Mouse (Mus musculus) embryonic facial prominence, embryonic 11.5 days (tissue): Measurements from ENCODE around the gene Gins1. TPM values are rescaled to one million over a fixed set of nuclear protein-coding genes. Genes with fewer than 3 reads are reported as not detected.

Experiments used
- ATAC-seq: fragments of 200-750 bp; cut with Nextera tagmentation; replicated peaks from 2 replicates; pipeline ENCODE4 v1.8.0; 2017; ENCODE audit warnings: low read depth; ENCODE audit not compliant: insufficient number of reproducible peaks, low FRiP score, low TSS enrichment
- DNase-seq: peaks from one replicate; pipeline ENCODE4 v3.0.0-alpha.2; 2015; ENCODE audit warnings: low spot score
- H3K27ac ChIP-seq: fragments of 300-500 bp; sonication (generic); replicated peaks from 2 replicates; pipeline ENCODE4 v1.5.1; 2014; ENCODE audit warnings: mild to moderate bottlenecking, low read depth, low read length, control low read depth
- H3K27me3 ChIP-seq: fragments of 300-500 bp; sonication (generic); 2 replicates; pipeline ENCODE4 v1.6.1; 2014; ENCODE audit warnings: mild to moderate bottlenecking, low read length, moderate library complexity, mixed read lengths; ENCODE audit not compliant: control insufficient read depth, insufficient read depth
- H3K36me3 ChIP-seq: fragments of 300-500 bp; sonication (generic); replicated peaks from 2 replicates; pipeline ENCODE4 v1.6.1; 2014; ENCODE audit warnings: low read depth, mild to moderate bottlenecking, low read length, moderate library complexity, mixed read lengths; ENCODE audit not compliant: control insufficient read depth, insufficient read depth
- H3K4me1 ChIP-seq: fragments of 300-500 bp; sonication (generic); 2 replicates; pipeline ENCODE4 v1.6.1; 2014; ENCODE audit warnings: low read length, mixed read lengths; ENCODE audit not compliant: control insufficient read depth, insufficient read depth
- H3K4me2 ChIP-seq: fragments of 300-500 bp; sonication (generic); 2 replicates; pipeline ENCODE4 v1.6.1; 2014; ENCODE audit warnings: low read depth, mild to moderate bottlenecking, control low read depth, low read length, moderate library complexity
- H3K4me3 ChIP-seq: fragments of 300-500 bp; sonication (generic); 2 replicates; pipeline ENCODE4 v1.5.1; 2014; ENCODE audit warnings: low read depth, low read length, control low read depth
- H3K9ac ChIP-seq: fragments of 300-500 bp; sonication (generic); replicated peaks from 2 replicates; pipeline ENCODE4 v1.6.1; 2014; ENCODE audit warnings: mild to moderate bottlenecking, control low read depth, low read length
- H3K9me3 ChIP-seq: fragments of 300-500 bp; sonication (generic); replicated peaks from 2 replicates; pipeline ENCODE4 v1.6.1; 2016; ENCODE audit warnings: mild to moderate bottlenecking, low read length, inconsistent platforms, mixed read lengths; ENCODE audit not compliant: control insufficient read depth
- WGBS: fragments of 180-500 bp; shearing (Covaris S2); extraction: QIAGEN DNeasy Blood & Tissue Kit; methylation state at CpG from one replicate; pipeline ENCODE4 v1.1.7; 2014; 5-methylcytosine and 5-hydroxymethylcytosine counted together
- polyA plus RNA-seq: library from polyadenylated mRNA; unstranded; fragments of >200 nt; fragmentation: Nextera tagmentation; extraction: Ambion mirVana; gene quantifications from 2 replicates; pipeline ENCODE4 v1.2.1, GENCODE M21; 2014

Gene Gins1
- polyA plus RNA-seq, 1 experiment from 2014 or later, result 87.7 TPM

DNA sequence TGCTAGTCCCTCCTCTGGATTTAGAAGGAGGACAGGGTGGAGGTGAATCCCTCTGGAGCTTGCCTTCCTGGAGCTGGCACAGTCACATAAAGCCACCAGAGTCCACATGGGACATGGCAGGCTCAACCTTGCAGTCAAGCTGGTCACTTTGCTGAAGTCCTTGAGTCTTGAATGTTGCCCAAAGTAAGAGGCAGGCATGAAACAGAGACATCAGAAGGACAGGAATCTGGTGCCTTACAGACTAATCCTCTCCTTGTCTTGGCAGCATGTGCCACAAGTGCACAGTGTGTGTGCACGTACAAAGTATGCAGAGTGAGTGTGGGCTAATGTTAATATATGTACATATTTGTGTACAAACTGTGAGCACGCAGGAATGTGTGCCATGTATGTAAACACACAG, 62.3 kb downstream of the Gins1 start:
- ATAC-seq, result no peak
- Histone ChIP-seq H3K4me1 (no peaks in the 10 kb centered on the region), H3K9me3 (no peaks in the 10 kb centered on the region), H3K36me3 (no peaks in the 10 kb centered on the region; the same call in 1 of the 2 replicates), H3K27me3 (no peaks in the 10 kb centered on the region), H3K4me2 (no peak overlapping the region), H3K4me3 (no peak overlapping the region), H3K27ac (no peak overlapping the region), H3K9ac (no peak overlapping the region)
- DNase-seq, result no peak
- WGBS, result 92% methylated on average over 2 of the region's 2 CpGs

GRCm38 (mm10) chr2:150969231-150969630, 64.0 kb downstream of the Gins1 start:
- no peaks in the 10 kb centered on the region for H3K9me3 ChIP-seq
- no peak overlapping the region for H3K4me2 ChIP-seq
- ATAC-seq (no peak), DNase-seq (no peak)
- no peaks in the 10 kb centered on the region for H3K4me1 ChIP-seq
- H3K9ac ChIP-seq, result no peak overlapping the region
- no peak overlapping the region for H3K4me3 ChIP-seq
- WGBS, result 95% methylated on average over 2 of the region's 2 CpGs
- H3K36me3 ChIP-seq, result peaks cover 2% of the 10 kb centered on the region
- no peaks in the 10 kb centered on the region for H3K27me3 ChIP-seq
- no peak overlapping the region for H3K27ac ChIP-seq

GRCm38 (mm10) chr2:150971856-150972255, 66.7 kb downstream of the Gins1 start:
- DNase-seq (no peak), ATAC-seq (no peak)
- H3K4me3 ChIP-seq, result no peak overlapping the region
- no peaks in the 10 kb centered on the region for H3K9me3 ChIP-seq
- no peaks in the 10 kb centered on the region for H3K27me3 ChIP-seq
- H3K9ac ChIP-seq, result no peak overlapping the region
- H3K36me3 ChIP-seq, result peaks cover 5% of the 10 kb centered on the region
- no peak overlapping the region for H3K27ac ChIP-seq
- WGBS, result 91% methylated on average over 7 of the region's 7 CpGs
- H3K4me2 ChIP-seq, result no peak overlapping the region
- H3K4me1 ChIP-seq, result no peaks in the 10 kb centered on the region

- DNase-seq, result no peak
- Histone ChIP-seq H3K4me3 (no peak overlapping the region), H3K4me1 (no peaks in the 10 kb centered on the region), H3K9me3 (no peaks in the 10 kb centered on the region), H3K9ac (no peak overlapping the region), H3K4me2 (no peak overlapping the region), H3K27me3 (no peaks in the 10 kb centered on the region), H3K27ac (no peak overlapping the region), H3K36me3 (peaks cover 5% of the 10 kb centered on the region)
- 83% methylated on average over 3 of the region's 3 CpGs for WGBS
- ATAC-seq, result no peak
Observed at GRCm38 (mm10) chr2:150972681-150973080, 67.5 kb downstream of the Gins1 start.

- H3K4me3 ChIP-seq, result no peak overlapping the region
- WGBS, result 92% methylated on average over 8 of the region's 8 CpGs
- no peaks in the 10 kb centered on the region for H3K27me3 ChIP-seq
- no peak overlapping the region for H3K4me2 ChIP-seq
- ATAC-seq (no peak), DNase-seq (no peak)
- H3K4me1 ChIP-seq, result no peaks in the 10 kb centered on the region
- peaks cover 5% of the 10 kb centered on the region for H3K36me3 ChIP-seq
- H3K9ac ChIP-seq, result no peak overlapping the region
- no peaks in the 10 kb centered on the region for H3K9me3 ChIP-seq
- no peak overlapping the region for H3K27ac ChIP-seq
Observed at GRCm38 (mm10) chr2:150973401-150974115, 68.4 kb downstream of the Gins1 start.

GRCm38 (mm10) chr2:150976871-150977270, 71.7 kb downstream of the Gins1 start:
- Histone ChIP-seq H3K4me1 (no peaks in the 10 kb centered on the region), H3K4me3 (no peak overlapping the region), H3K9me3 (no peaks in the 10 kb centered on the region), H3K4me2 (no peak overlapping the region), H3K36me3 (peaks cover 5% of the 10 kb centered on the region; the same call in 1 of the 2 replicates), H3K27me3 (no peaks in the 10 kb centered on the region), H3K27ac (no peak overlapping the region), H3K9ac (no peak overlapping the region)
- WGBS, result 86% methylated on average over 5 of the region's 5 CpGs
- DNase-seq, result no peak
- ATAC-seq, result no peak

DNA sequence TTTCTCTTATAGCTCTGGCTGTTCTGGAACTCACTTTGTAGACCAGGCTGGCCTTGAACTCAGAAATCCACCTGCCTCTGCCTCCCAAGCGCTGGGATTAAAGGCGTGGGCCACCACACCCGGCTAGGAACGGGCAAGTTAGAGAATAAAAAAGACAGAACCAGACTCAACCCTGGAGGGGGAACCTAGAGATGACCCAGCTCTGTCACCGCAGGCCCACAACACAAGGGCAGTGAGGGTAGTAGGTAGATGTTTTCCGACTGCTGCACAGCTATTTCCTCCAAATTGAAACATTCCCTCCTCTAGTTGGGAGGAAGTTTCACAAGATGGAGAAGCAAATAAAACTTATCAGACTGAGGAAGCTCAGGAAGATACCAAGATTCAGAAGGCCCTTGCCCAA, 72.5 kb downstream of the Gins1 start:
- no peak overlapping the region for H3K9ac ChIP-seq
- peaks cover 5% of the 10 kb centered on the region; the same call in 1 of the 2 replicates for H3K36me3 ChIP-seq
- H3K4me3 ChIP-seq, result no peak overlapping the region
- no peaks in the 10 kb centered on the region for H3K27me3 ChIP-seq
- no peak for DNase-seq
- ATAC-seq, result no peak
- 92% methylated on average over 6 of the region's 6 CpGs for WGBS
- H3K4me2 ChIP-seq, result no peak overlapping the region
- H3K4me1 ChIP-seq, result no peaks in the 10 kb centered on the region
- H3K27ac ChIP-seq, result no peak overlapping the region
- no peaks in the 10 kb centered on the region for H3K9me3 ChIP-seq

DNA sequence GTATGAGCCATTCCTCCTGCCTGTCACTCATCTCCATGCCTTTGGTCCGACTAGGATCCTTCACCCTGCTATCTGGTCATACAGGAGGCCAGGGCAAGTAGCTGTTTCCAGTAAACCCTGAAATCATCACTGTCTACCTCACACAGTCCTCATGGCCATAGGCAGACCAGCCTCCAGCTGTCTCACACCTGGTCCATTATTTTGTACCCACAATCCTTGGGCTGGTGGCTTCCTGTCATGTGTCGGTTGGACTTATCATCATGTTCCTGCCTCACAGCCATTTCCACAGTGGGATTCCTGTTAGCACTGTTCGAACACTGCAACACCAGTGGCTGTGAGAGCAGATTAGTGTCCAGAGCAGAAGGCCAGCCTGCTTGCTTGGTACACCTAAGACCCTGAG, 73.6 kb downstream of the Gins1 start:
- H3K4me1 ChIP-seq, result no peaks in the 10 kb centered on the region
- H3K9me3 ChIP-seq, result no peaks in the 10 kb centered on the region
- H3K27me3 ChIP-seq, result no peaks in the 10 kb centered on the region
- no peak overlapping the region for H3K27ac ChIP-seq
- DNase-seq, result no peak
- H3K9ac ChIP-seq, result no peak overlapping the region
- H3K4me2 ChIP-seq, result no peak overlapping the region
- H3K4me3 ChIP-seq, result no peak overlapping the region
- ATAC-seq, result no peak; the same call in 1 of the 2 replicates
- 88% methylated on average over 3 of the region's 3 CpGs for WGBS
- H3K36me3 ChIP-seq, result peaks cover 3% of the 10 kb centered on the region; the same call in 1 of the 2 replicates
